Mouse (Mus musculus) embryonic facial prominence, embryonic 15.5 days (tissue): ENCODE measurements around the gene Omg. TPM values are rescaled to one million over a fixed set of nuclear protein-coding genes. Genes with fewer than 3 reads are reported as not detected.

Experiments used
- ATAC-seq: fragments of 200-750 bp; cut with Nextera tagmentation; 2 replicates; pipeline ENCODE4 v1.8.0; 2017; ENCODE audit warnings: low read depth, moderate TSS enrichment; ENCODE audit not compliant: insufficient number of reproducible peaks, low FRiP score, low TSS enrichment
- H3K27ac ChIP-seq: fragments of 300-500 bp; sonication (generic); replicated peaks from 2 replicates; pipeline ENCODE4 v1.5.1; 2015; ENCODE audit warnings: mild to moderate bottlenecking, inconsistent platforms
- H3K27me3 ChIP-seq: fragments of 300-500 bp; sonication (generic); 2 replicates; pipeline ENCODE4 v1.6.1; 2015; ENCODE audit warnings: inconsistent platforms
- H3K36me3 ChIP-seq: fragments of 300-500 bp; sonication (generic); 2 replicates; pipeline ENCODE4 v1.6.1; 2015; ENCODE audit warnings: mild to moderate bottlenecking, inconsistent platforms
- H3K4me1 ChIP-seq: fragments of 300-500 bp; sonication (generic); 2 replicates; pipeline ENCODE4 v1.6.1; 2015; ENCODE audit warnings: inconsistent platforms
- H3K4me2 ChIP-seq: fragments of 300-500 bp; sonication (generic); replicated peaks from 2 replicates; pipeline ENCODE4 v1.6.1; 2015; ENCODE audit warnings: mild to moderate bottlenecking, inconsistent platforms
- H3K4me3 ChIP-seq: fragments of 300-500 bp; sonication (generic); replicated peaks from 2 replicates; pipeline ENCODE4 v1.5.1; 2015; ENCODE audit warnings: mild to moderate bottlenecking, inconsistent platforms
- H3K9ac ChIP-seq: fragments of 300-500 bp; sonication (generic); 2 replicates; pipeline ENCODE4 v1.6.1; 2015; ENCODE audit warnings: inconsistent platforms
- H3K9me3 ChIP-seq: fragments of 300-500 bp; sonication (generic); replicated peaks from 2 replicates; pipeline ENCODE4 v1.6.1; 2016; ENCODE audit warnings: inconsistent platforms
- WGBS: fragments of 180-500 bp; shearing (Covaris S2); methylation state at CpG from one replicate; pipeline ENCODE4 v1.1.7; 2015; 5-methylcytosine and 5-hydroxymethylcytosine counted together
- polyA plus RNA-seq: library from polyadenylated mRNA; unstranded; fragments of >200 nt; fragmentation: Nextera tagmentation; extraction: Ambion mirVana; gene quantifications from 2 replicates; pipeline ENCODE4 v1.2.1, GENCODE M21; 2015

Gene Omg
- polyA plus RNA-seq, 1 experiment from 2014 or later, result 0.21 TPM

GRCm38 (mm10) chr11:79515798-79516197, 11.9 kb upstream of the Omg start:
- Histone ChIP-seq H3K27me3 (no peaks in the 10 kb centered on the region), H3K9me3 (no peaks in the 10 kb centered on the region), H3K36me3 (0 out of 2 replicates have a peak, but pooled peaks cover 4% of the 10 kb centered on the region), H3K27ac (no peak overlapping the region), H3K9ac (no peak overlapping the region), H3K4me3 (no peak overlapping the region), H3K4me2 (no peak overlapping the region), H3K4me1 (0 out of 2 replicates have a peak, but pooled peaks cover 2% of the 10 kb centered on the region)
- 96% methylated on average over 2 of the region's 2 CpGs for WGBS
- no peak for ATAC-seq

- Histone ChIP-seq H3K4me1 (0 out of 2 replicates have a peak, but pooled peaks cover 2% of the 10 kb centered on the region), H3K4me2 (no peak overlapping the region), H3K9me3 (no peaks in the 10 kb centered on the region), H3K4me3 (no peak overlapping the region), H3K9ac (no peak overlapping the region), H3K27me3 (no peaks in the 10 kb centered on the region), H3K36me3 (0 out of 2 replicates have a peak, but pooled peaks cover 4% of the 10 kb centered on the region), H3K27ac (no peak overlapping the region)
- no peak for ATAC-seq
- 66% methylated on average over 6 of the region's 6 CpGs for WGBS
These were observed 11.4 kb upstream of the Omg start for GRCm38 (mm10) chr11:79515331-79515730.

- WGBS, result 93% methylated on average over 3 of the region's 3 CpGs
- Histone ChIP-seq H3K4me1 (0 out of 2 replicates have a peak, but pooled peaks cover 2% of the 10 kb centered on the region), H3K27me3 (no peaks in the 10 kb centered on the region), H3K4me3 (no peak overlapping the region), H3K36me3 (0 out of 2 replicates have a peak, but pooled peaks cover 4% of the 10 kb centered on the region), H3K9ac (no peak overlapping the region), H3K9me3 (no peaks in the 10 kb centered on the region), H3K27ac (no peak overlapping the region), H3K4me2 (no peak overlapping the region)
- no peak for ATAC-seq
These were observed 8.1 kb upstream of the Omg start for GRCm38 (mm10) chr11:79511970-79512369.

GRCm38 (mm10) chr11:79504506-79504905, 622 bp upstream of the Omg start:
- no peak overlapping the region for H3K27ac ChIP-seq
- H3K9me3 ChIP-seq, result no peaks in the 10 kb centered on the region
- 89% methylated on average over 7 of the region's 7 CpGs for WGBS
- no peak overlapping the region for H3K4me2 ChIP-seq
- H3K36me3 ChIP-seq, result no peaks in the 10 kb centered on the region
- H3K9ac ChIP-seq, result no peak overlapping the region
- H3K4me1 ChIP-seq, result no peaks in the 10 kb centered on the region
- ATAC-seq, result no peak
- no peaks in the 10 kb centered on the region for H3K27me3 ChIP-seq
- no peak overlapping the region for H3K4me3 ChIP-seq

- no peaks in the 10 kb centered on the region for H3K4me1 ChIP-seq
- no peak for ATAC-seq
- 65% methylated on average over 2 of the region's 2 CpGs for WGBS
- no peaks in the 10 kb centered on the region for H3K27me3 ChIP-seq
- no peak overlapping the region for H3K4me3 ChIP-seq
- H3K27ac ChIP-seq, result no peak overlapping the region
- no peak overlapping the region for H3K4me2 ChIP-seq
- H3K36me3 ChIP-seq, result no peaks in the 10 kb centered on the region
- no peak overlapping the region for H3K9ac ChIP-seq
- no peaks in the 10 kb centered on the region for H3K9me3 ChIP-seq
These were observed 967 bp downstream of the Omg start for GRCm38 (mm10) chr11:79502917-79503316.

- Histone ChIP-seq H3K9me3 (no peaks in the 10 kb centered on the region), H3K4me2 (no peak overlapping the region), H3K4me3 (no peak overlapping the region), H3K4me1 (no peaks in the 10 kb centered on the region), H3K36me3 (peaks cover 8% of the 10 kb centered on the region; the same call in 1 of the 2 replicates), H3K27me3 (no peaks in the 10 kb centered on the region), H3K9ac (no peak overlapping the region), H3K27ac (no peak overlapping the region)
- 72% methylated on average over 10 of the region's 10 CpGs for WGBS
- ATAC-seq, result no peak
These were observed 8.7 kb downstream of the Omg start for GRCm38 (mm10) chr11:79494976-79495800.

GRCm38 (mm10) chr11:79484721-79485120, 19.2 kb downstream of the Omg start:
- no peaks in the 10 kb centered on the region for H3K27me3 ChIP-seq
- no peak overlapping the region for H3K9ac ChIP-seq
- ATAC-seq, result no peak
- H3K4me3 ChIP-seq, result no peak overlapping the region
- H3K9me3 ChIP-seq, result no peaks in the 10 kb centered on the region
- H3K4me1 ChIP-seq, result no peaks in the 10 kb centered on the region
- no peak overlapping the region for H3K4me2 ChIP-seq
- H3K36me3 ChIP-seq, result peaks cover 9% of the 10 kb centered on the region; the same call in 1 of the 2 replicates
- no peak overlapping the region for H3K27ac ChIP-seq

- Histone ChIP-seq H3K27ac (no peak overlapping the region), H3K27me3 (no peaks in the 10 kb centered on the region), H3K4me3 (no peak overlapping the region), H3K9me3 (no peaks in the 10 kb centered on the region), H3K4me2 (no peak overlapping the region), H3K36me3 (peaks cover 9% of the 10 kb centered on the region; the same call in 1 of the 2 replicates), H3K4me1 (no peaks in the 10 kb centered on the region), H3K9ac (no peak overlapping the region)
- WGBS, result 60% methylated on average over 7 of the region's 7 CpGs
- ATAC-seq, result no peak
These were observed 19.9 kb downstream of the Omg start for GRCm38 (mm10) chr11:79483876-79484528.

GRCm38 (mm10) chr11:79483392-79483791, 20.5 kb downstream of the Omg start:
- H3K27ac ChIP-seq, result no peak overlapping the region
- no peak for ATAC-seq
- H3K9ac ChIP-seq, result no peak overlapping the region
- no peaks in the 10 kb centered on the region for H3K27me3 ChIP-seq
- 80% methylated on average over 6 of the region's 6 CpGs for WGBS
- H3K4me1 ChIP-seq, result no peaks in the 10 kb centered on the region
- no peaks in the 10 kb centered on the region for H3K9me3 ChIP-seq
- H3K4me3 ChIP-seq, result no peak overlapping the region
- no peak overlapping the region for H3K4me2 ChIP-seq
- peaks cover 9% of the 10 kb centered on the region; the same call in 1 of the 2 replicates for H3K36me3 ChIP-seq

- H3K4me2 ChIP-seq, result no peak overlapping the region
- WGBS, result 58% methylated on average over 1 of the region's 1 CpGs
- no peaks in the 10 kb centered on the region for H3K27me3 ChIP-seq
- no peak overlapping the region for H3K4me3 ChIP-seq
- no peaks in the 10 kb centered on the region for H3K4me1 ChIP-seq
- H3K36me3 ChIP-seq, result peaks cover 26% of the 10 kb centered on the region
- no peaks in the 10 kb centered on the region for H3K9me3 ChIP-seq
- ATAC-seq, result no peak
- H3K27ac ChIP-seq, result no peak overlapping the region
- H3K9ac ChIP-seq, result no peak overlapping the region
These were observed 35.8 kb downstream of the Omg start for GRCm38 (mm10) chr11:79468097-79468496.

GRCm38 (mm10) chr11:79460756-79461450, 43.0 kb downstream of the Omg start:
- no peak overlapping the region for H3K4me2 ChIP-seq
- no peaks in the 10 kb centered on the region for H3K4me1 ChIP-seq
- ATAC-seq, result no peak
- 68% methylated on average over 3 of the region's 3 CpGs for WGBS
- no peak overlapping the region for H3K27ac ChIP-seq
- H3K9me3 ChIP-seq, result no peaks in the 10 kb centered on the region
- peaks cover 25% of the 10 kb centered on the region for H3K36me3 ChIP-seq
- no peak overlapping the region for H3K9ac ChIP-seq
- no peak overlapping the region for H3K4me3 ChIP-seq
- no peaks in the 10 kb centered on the region for H3K27me3 ChIP-seq
